Mouse (Mus musculus) intestine, embryonic 16.5 days (tissue): ENCODE results near the gene Anxa9. TPM values are rescaled to one million over a fixed set of nuclear protein-coding genes. Genes with fewer than 3 reads are reported as not detected.
A peak's percentile ranks its signal among the peaks of the same experiment; 100 is the strongest.

Source experiments
- ATAC-seq: fragments of 200-750 bp; cut with Nextera tagmentation; 2 replicates; pipeline ENCODE4 v1.8.0; 2017; ENCODE audit warnings: moderate TSS enrichment, moderate library complexity
- H3K27ac ChIP-seq: fragments of 300-500 bp; sonication (generic); 2 replicates; pipeline ENCODE4 v1.5.1; 2014; ENCODE audit warnings: mild to moderate bottlenecking, low read length
- H3K27me3 ChIP-seq: fragments of 300-500 bp; sonication (generic); replicated peaks from 2 replicates; pipeline ENCODE4 v1.6.1; 2014; ENCODE audit warnings: low read length, control low read depth, mixed read lengths; ENCODE audit not compliant: control insufficient read depth, insufficient read depth
- H3K36me3 ChIP-seq: fragments of 300-500 bp; sonication (generic); 2 replicates; pipeline ENCODE4 v1.6.1; 2014; ENCODE audit warnings: low read length, control low read depth; ENCODE audit not compliant: control insufficient read depth, insufficient read depth
- H3K4me1 ChIP-seq: fragments of 300-500 bp; sonication (generic); 2 replicates; pipeline ENCODE4 v1.6.1; 2014; ENCODE audit warnings: low read length, control low read depth, mixed read lengths; ENCODE audit not compliant: control insufficient read depth, insufficient read depth
- H3K4me2 ChIP-seq: fragments of 300-500 bp; sonication (generic); 2 replicates; pipeline ENCODE4 v1.6.1; 2014; ENCODE audit warnings: low read depth, low read length, control low read depth
- H3K4me3 ChIP-seq: fragments of 300-500 bp; sonication (generic); 2 replicates; pipeline ENCODE4 v1.5.1; 2014; ENCODE audit warnings: mild to moderate bottlenecking, low read length
- H3K9ac ChIP-seq: fragments of 300-500 bp; sonication (generic); 2 replicates; pipeline ENCODE4 v1.6.1; 2014; ENCODE audit warnings: low read depth, low read length
- H3K9me3 ChIP-seq: fragments of 300-500 bp; sonication (generic); 2 replicates; pipeline ENCODE4 v1.6.1; 2016; ENCODE audit warnings: low read length, control low read depth; ENCODE audit not compliant: control insufficient read depth
- WGBS: fragments of 180-500 bp; shearing (Covaris S2); extraction: QIAGEN DNeasy Blood & Tissue Kit; methylation state at CpG from one replicate; pipeline ENCODE4 v1.1.7; 2014; 5-methylcytosine and 5-hydroxymethylcytosine counted together
- polyA plus RNA-seq: library from polyadenylated mRNA; unstranded; fragments of >200 nt; fragmentation: Nextera tagmentation; extraction: Ambion mirVana; gene quantifications from 2 replicates; pipeline ENCODE4 v1.2.1, GENCODE M21; 2015

Anxa9 gene
- polyA plus RNA-seq, 1 experiment from 2014 or later, result 1.9 TPM

GRCm38 (mm10) chr3:95328803-95329404 is 21.9 kb upstream of the Anxa9 start:
- peak; percentile 90 for ATAC-seq
- no peaks in the 10 kb centered on the region; the same call in 1 of the 2 replicates for H3K4me1 ChIP-seq
- no peak overlapping the region for H3K4me3 ChIP-seq
- peaks cover 14% of the 10 kb centered on the region; the same call in 1 of the 2 replicates for H3K36me3 ChIP-seq
- H3K4me2 ChIP-seq, result no peak overlapping the region
- WGBS, result 75% methylated on average over 1 of the region's 1 CpGs
- H3K27me3 ChIP-seq, result no peaks in the 10 kb centered on the region
- H3K9me3 ChIP-seq, result no peaks in the 10 kb centered on the region
- no peak overlapping the region for H3K27ac ChIP-seq
- no peak overlapping the region for H3K9ac ChIP-seq

- no peak overlapping the region for H3K9ac ChIP-seq
- ATAC-seq, result no peak
- WGBS, result 90% methylated on average over 6 of the region's 6 CpGs
Observed at GRCm38 (mm10) chr3:95324454-95325144, 17.6 kb upstream of the Anxa9 start.

GRCm38 (mm10) chr3:95323429-95323828 is 16.5 kb upstream of the Anxa9 start:
- Histone ChIP-seq H3K4me2 (no peak overlapping the region), H3K36me3 (peaks cover 33% of the 10 kb centered on the region; the same call in 1 of the 2 replicates), H3K27me3 (no peaks in the 10 kb centered on the region), H3K4me3 (no peak overlapping the region), H3K27ac (no peak overlapping the region), H3K9me3 (no peaks in the 10 kb centered on the region), H3K9ac (no peak overlapping the region), H3K4me1 (peaks cover 10% of the 10 kb centered on the region)
- WGBS, result 84% methylated on average over 3 of the region's 3 CpGs
- no peak for ATAC-seq

More at GRCm38 (mm10) chr3:95324454-95325144, 17.6 kb upstream of the Anxa9 start:
- Histone ChIP-seq H3K4me3 (no peak overlapping the region), H3K27ac (no peak overlapping the region), H3K27me3 (no peaks in the 10 kb centered on the region), H3K9me3 (no peaks in the 10 kb centered on the region), H3K4me2 (no peak overlapping the region), H3K4me1 (no peaks in the 10 kb centered on the region; the same call in 1 of the 2 replicates), H3K36me3 (peaks cover 33% of the 10 kb centered on the region; the same call in 1 of the 2 replicates)

GRCm38 (mm10) chr3:95319701-95320625 is 13.0 kb upstream of the Anxa9 start:
- Histone ChIP-seq H3K9ac (no peak overlapping the region), H3K9me3 (no peaks in the 10 kb centered on the region), H3K4me3 (no peak overlapping the region), H3K4me1 (peaks cover 31% of the 10 kb centered on the region), H3K36me3 (peaks cover 23% of the 10 kb centered on the region; the same call in 1 of the 2 replicates), H3K4me2 (no peak overlapping the region; the same call in 1 of the 2 replicates), H3K27ac (no peak overlapping the region), H3K27me3 (no peaks in the 10 kb centered on the region)
- WGBS, result 73% methylated on average over 12 of the region's 12 CpGs
- ATAC-seq, result no peak

- H3K9me3 ChIP-seq, result no peaks in the 10 kb centered on the region
- H3K4me1 ChIP-seq, result peaks cover 31% of the 10 kb centered on the region
- H3K4me3 ChIP-seq, result no peak overlapping the region
- H3K27me3 ChIP-seq, result no peaks in the 10 kb centered on the region
- H3K27ac ChIP-seq, result peak overlapping the region; percentile 76
- peak overlapping the region; percentile 56 for H3K9ac ChIP-seq
- 51% methylated on average over 2 of the region's 2 CpGs for WGBS
- H3K4me2 ChIP-seq, result peak overlapping the region; percentile 35; the same call in 1 of the 2 replicates
- H3K36me3 ChIP-seq, result peaks cover 22% of the 10 kb centered on the region; the same call in 1 of the 2 replicates
- no peak for ATAC-seq
Observed at GRCm38 (mm10) chr3:95319110-95319509, 12.1 kb upstream of the Anxa9 start.

GRCm38 (mm10) chr3:95318548-95318947 is 11.6 kb upstream of the Anxa9 start:
- Histone ChIP-seq H3K36me3 (peaks cover 22% of the 10 kb centered on the region; the same call in 1 of the 2 replicates), H3K4me3 (no peak overlapping the region), H3K9ac (peak overlapping the region; percentile 56), H3K27me3 (no peaks in the 10 kb centered on the region), H3K27ac (peak overlapping the region; percentile 76), H3K9me3 (no peaks in the 10 kb centered on the region), H3K4me1 (peaks cover 31% of the 10 kb centered on the region), H3K4me2 (peak overlapping the region; percentile 35; the same call in 1 of the 2 replicates)
- peak; percentile 65 for ATAC-seq
- WGBS, result 35% methylated on average over 6 of the region's 6 CpGs

- peak overlapping the region; percentile 26; the same call in 1 of the 2 replicates for H3K9ac ChIP-seq
- no peaks in the 10 kb centered on the region for H3K27me3 ChIP-seq
- 18% methylated on average over 12 of the region's 12 CpGs for WGBS
- no peaks in the 10 kb centered on the region for H3K9me3 ChIP-seq
- H3K36me3 ChIP-seq, result peaks cover 18% of the 10 kb centered on the region; the same call in 1 of the 2 replicates
- H3K4me3 ChIP-seq, result peak overlapping the region; percentile 11; the same call in 1 of the 2 replicates
- H3K4me2 ChIP-seq, result peak overlapping the region; percentile 30
- H3K27ac ChIP-seq, result peak overlapping the region; percentile 59
- ATAC-seq, result no peak
- H3K4me1 ChIP-seq, result peaks cover 31% of the 10 kb centered on the region
Observed at GRCm38 (mm10) chr3:95317414-95318080, 10.6 kb upstream of the Anxa9 start.

- no peaks in the 10 kb centered on the region for H3K27me3 ChIP-seq
- H3K9me3 ChIP-seq, result no peaks in the 10 kb centered on the region
- H3K9ac ChIP-seq, result peak overlapping the region; percentile 99
- peak overlapping the region; percentile 86 for H3K4me2 ChIP-seq
- 17% methylated on average over 9 of the region's 9 CpGs for WGBS
- peaks cover 31% of the 10 kb centered on the region for H3K4me1 ChIP-seq
- peak overlapping the region; percentile 93 for H3K27ac ChIP-seq
- H3K36me3 ChIP-seq, result peaks cover 9% of the 10 kb centered on the region; the same call in 1 of the 2 replicates
- peak overlapping the region; percentile 92 for H3K4me3 ChIP-seq
- ATAC-seq, result no peak
Observed at GRCm38 (mm10) chr3:95315844-95316550, 9.0 kb upstream of the Anxa9 start.
